Mouse (Mus musculus): ENCODE data around the gene Acvr1.

- no peak for TF ChIP-seq CTCF (conservative IDR thresholded peaks at IDR 0.05; ENCODE audit: low read length)
- no peak for TF ChIP-seq POU5F1 (IDR thresholded peaks at IDR 0.05; ENCODE audit: borderline replicate concordance, low read length)
These were observed 141.4 kb downstream of the Acvr1 start for GRCm38 (mm10) chr2:58425436-58426004.
